Mouse (Mus musculus): ENCODE measurements around the gene Ifna16. TPM values are rescaled to one million over a fixed set of nuclear protein-coding genes. Genes with fewer than 3 reads are reported as not detected.

Ifna16 gene
- polyA plus RNA-seq, 1 experiment from 2014 or later = not detected

GRCm38 (mm10) chr4:88681353-88681752 lies 4.6 kb upstream of the Ifna16 start:
- H3K27ac ChIP-seq (replicated peaks) = no peak overlapping the region
- no peaks in the 10 kb centered on the region for H3K9me3 ChIP-seq (ENCODE audit: control insufficient read depth, low read length)
- no peaks in the 10 kb centered on the region for H3K27me3 ChIP-seq (ENCODE audit: control insufficient read depth, insufficient read depth, low read length)
- H3K4me1 ChIP-seq (replicated peaks; ENCODE audit: control insufficient read depth, insufficient read depth) = no peaks in the 10 kb centered on the region
- DNase-seq (ENCODE audit: low spot score) (no peak), ATAC-seq (ENCODE audit: low FRiP score, low TSS enrichment) (no peak)
- H3K4me2 ChIP-seq (replicated peaks; ENCODE audit: low read depth) = no peak overlapping the region
- no peak for TF ChIP-seq CTCF (IDR thresholded peaks at IDR 0.05; ENCODE audit: low read depth)
- TF ChIP-seq EP300 (optimal IDR thresholded peaks at IDR 0.05) = no peak
- 31% methylated on average over 3 of the region's 3 CpGs for WGBS
- no peak overlapping the region for H3K4me3 ChIP-seq (ENCODE audit: low read depth, low read length)
- no peak overlapping the region for H3K9ac ChIP-seq (ENCODE audit: low read length)
- H3K36me3 ChIP-seq (ENCODE audit: control insufficient read depth, insufficient read depth, low read length) = no peaks in the 10 kb centered on the region

- Histone ChIP-seq H3K27ac (replicated peaks) (no peak overlapping the region), H3K4me1 (replicated peaks; ENCODE audit: control insufficient read depth, insufficient read depth) (no peaks in the 10 kb centered on the region), H3K9me3 (ENCODE audit: control insufficient read depth, low read length) (no peaks in the 10 kb centered on the region), H3K27me3 (ENCODE audit: control insufficient read depth, insufficient read depth, low read length) (no peaks in the 10 kb centered on the region), H3K4me2 (replicated peaks; ENCODE audit: low read depth) (no peak overlapping the region), H3K36me3 (ENCODE audit: control insufficient read depth, insufficient read depth, low read length) (no peaks in the 10 kb centered on the region), H3K4me3 (ENCODE audit: low read depth, low read length) (no peak overlapping the region), H3K9ac (ENCODE audit: low read length) (no peak overlapping the region)
- TF ChIP-seq CTCF (IDR thresholded peaks at IDR 0.05; ENCODE audit: low read depth) (peak; percentile 74), EP300 (optimal IDR thresholded peaks at IDR 0.05) (no peak)
- WGBS = 38% methylated on average over 8 of the region's 8 CpGs
- peak; percentile 30 for DNase-seq (ENCODE audit: low spot score)
- ATAC-seq (ENCODE audit: low FRiP score, low TSS enrichment) = no peak
Observed at GRCm38 (mm10) chr4:88680362-88680761, 3.6 kb upstream of the Ifna16 start.

GRCm38 (mm10) chr4:88655461-88655860 lies 21.3 kb downstream of the Ifna16 start:
- H3K4me2 ChIP-seq (replicated peaks; ENCODE audit: low read depth) = no peak overlapping the region
- no peak for TF ChIP-seq EP300 (optimal IDR thresholded peaks at IDR 0.05)
- TF ChIP-seq CTCF (IDR thresholded peaks at IDR 0.05; ENCODE audit: low read depth) = no peak
- H3K4me1 ChIP-seq (replicated peaks; ENCODE audit: control insufficient read depth, insufficient read depth) = no peaks in the 10 kb centered on the region
- no peaks in the 10 kb centered on the region for H3K36me3 ChIP-seq (ENCODE audit: control insufficient read depth, insufficient read depth, low read length)
- ATAC-seq (ENCODE audit: low FRiP score, low TSS enrichment) (no peak), DNase-seq (ENCODE audit: low spot score) (no peak)
- no peak overlapping the region for H3K9ac ChIP-seq (ENCODE audit: low read length)
- WGBS = 21% methylated on average over 1 of the region's 1 CpGs
- H3K9me3 ChIP-seq (ENCODE audit: control insufficient read depth, low read length) = no peaks in the 10 kb centered on the region
- H3K4me3 ChIP-seq (ENCODE audit: low read depth, low read length) = no peak overlapping the region
- H3K27me3 ChIP-seq (ENCODE audit: control insufficient read depth, insufficient read depth, low read length) = no peaks in the 10 kb centered on the region
- no peak overlapping the region for H3K27ac ChIP-seq (replicated peaks)

- Histone ChIP-seq H3K4me1 (replicated peaks; ENCODE audit: control insufficient read depth, insufficient read depth) (no peaks in the 10 kb centered on the region), H3K9me3 (ENCODE audit: control insufficient read depth, low read length) (no peaks in the 10 kb centered on the region), H3K4me3 (ENCODE audit: low read depth, low read length) (no peak overlapping the region), H3K9ac (ENCODE audit: low read length) (no peak overlapping the region), H3K27ac (replicated peaks) (no peak overlapping the region), H3K36me3 (ENCODE audit: control insufficient read depth, insufficient read depth, low read length) (no peaks in the 10 kb centered on the region), H3K27me3 (ENCODE audit: control insufficient read depth, insufficient read depth, low read length) (no peaks in the 10 kb centered on the region), H3K4me2 (replicated peaks; ENCODE audit: low read depth) (no peak overlapping the region)
- no peak for DNase-seq (ENCODE audit: low spot score)
- TF ChIP-seq EP300 (optimal IDR thresholded peaks at IDR 0.05) (no peak), CTCF (IDR thresholded peaks at IDR 0.05; ENCODE audit: low read depth) (no peak)
- WGBS = 62% methylated on average over 3 of the region's 3 CpGs
- ATAC-seq (ENCODE audit: low FRiP score, low TSS enrichment) = no peak
Observed at GRCm38 (mm10) chr4:88653644-88654043, 23.1 kb downstream of the Ifna16 start.

- Histone ChIP-seq H3K4me2 (replicated peaks; ENCODE audit: low read depth) (no peak within 1 kb of the TSS), H3K27ac (replicated peaks) (no peak within 1 kb of the TSS), H3K9me3 (ENCODE audit: control insufficient read depth, low read length) (no peaks in the 10 kb centered on the region), H3K36me3 (ENCODE audit: control insufficient read depth, insufficient read depth, low read length) (no peaks in the 10 kb centered on the region), H3K27me3 (ENCODE audit: control insufficient read depth, insufficient read depth, low read length) (no peaks in the 10 kb centered on the region), H3K4me1 (replicated peaks; ENCODE audit: control insufficient read depth, insufficient read depth) (no peaks in the 10 kb centered on the region), H3K4me3 (ENCODE audit: low read depth, low read length) (no peak within 1 kb of the TSS), H3K9ac (ENCODE audit: low read length) (no peak within 1 kb of the TSS)
- WGBS = 44% methylated on average over 2 of the region's 2 CpGs
- no peak for ATAC-seq (ENCODE audit: low FRiP score, low TSS enrichment)
- TF ChIP-seq CTCF (IDR thresholded peaks at IDR 0.05; ENCODE audit: low read depth) (no peak), EP300 (optimal IDR thresholded peaks at IDR 0.05) (no peak)
- no peak for DNase-seq (ENCODE audit: low spot score)
Observed at GRCm38 (mm10) chr4:88644359-88644758, 32.4 kb downstream of the Ifna16 start, which contains the start of gene Ifna13. TSS of gene Ifna13 (minus strand) at chr4:88644459.

- TF ChIP-seq EP300 (optimal IDR thresholded peaks at IDR 0.05) = no peak
- TF ChIP-seq CTCF (IDR thresholded peaks at IDR 0.05; ENCODE audit: low read depth) = no peak
Observed at GRCm38 (mm10) chr4:88642526-88642925, 34.2 kb downstream of the Ifna16 start.

More at GRCm38 (mm10) chr4:88642526-88642925, 34.2 kb downstream of the Ifna16 start:
- ATAC-seq (ENCODE audit: low FRiP score, low TSS enrichment) (no peak), DNase-seq (ENCODE audit: low spot score) (no peak)
- H3K27ac ChIP-seq (replicated peaks) = no peak overlapping the region
- H3K27me3 ChIP-seq (ENCODE audit: control insufficient read depth, insufficient read depth, low read length) = no peaks in the 10 kb centered on the region
- no peaks in the 10 kb centered on the region for H3K36me3 ChIP-seq (ENCODE audit: control insufficient read depth, insufficient read depth, low read length)
- H3K9ac ChIP-seq (ENCODE audit: low read length) = no peak overlapping the region
- no peaks in the 10 kb centered on the region for H3K4me1 ChIP-seq (replicated peaks; ENCODE audit: control insufficient read depth, insufficient read depth)
- H3K4me3 ChIP-seq (ENCODE audit: low read depth, low read length) = no peak overlapping the region
- no peaks in the 10 kb centered on the region for H3K9me3 ChIP-seq (ENCODE audit: control insufficient read depth, low read length)
- 26% methylated on average over 2 of the region's 2 CpGs for WGBS
- no peak overlapping the region for H3K4me2 ChIP-seq (replicated peaks; ENCODE audit: low read depth)
